Mouse (Mus musculus): Measurements from ENCODE around the gene Olfr313. TPM values are rescaled to one million over a fixed set of nuclear protein-coding genes. Genes with fewer than 3 reads are reported as not detected.

Olfr313 gene
- polyA plus RNA-seq (2014; fragmentation: Illumina TruSeq; extraction: RNeasy Lipid Tissue Mini Kit (QIAGEN cat#74804); ENCODE audit: low read depth, low replicate concordance) = not detected

DNA sequence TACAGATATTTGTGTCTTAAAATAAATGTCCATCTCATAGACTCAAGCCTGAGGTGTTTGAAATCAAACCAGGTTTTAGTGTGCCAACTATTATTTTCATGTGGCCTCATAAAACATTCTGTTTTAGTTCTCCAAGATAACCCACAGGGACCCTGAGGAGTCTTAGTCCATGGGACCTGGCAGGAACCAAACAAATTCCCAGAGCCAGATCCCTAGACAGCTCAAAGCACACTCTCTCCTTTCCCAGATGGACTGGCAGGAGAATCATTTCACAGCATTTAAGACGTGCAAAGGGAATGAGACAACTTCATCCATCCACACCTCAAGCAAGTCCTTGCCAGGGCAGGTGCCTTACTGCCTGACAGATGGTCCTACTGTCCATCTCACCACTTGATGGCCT is at the start of gene Olfr313:
Olfr313 (plus strand) TSS at position 301 of the 400 bp plus-strand sequence.

GRCm38 (mm10) chr11:58772888-58773287 is 41.9 kb upstream of the Olfr313 start, which contains the start of gene Olfr315:
Olfr315 (plus strand) TSS chr11:58773188.

GRCm38 (mm10) chr11:58782480-58783089 is 32.2 kb upstream of the Olfr313 start, which contains the start of gene Olfr314:
Olfr314 (plus strand) TSS chr11:58782952.

DNA sequence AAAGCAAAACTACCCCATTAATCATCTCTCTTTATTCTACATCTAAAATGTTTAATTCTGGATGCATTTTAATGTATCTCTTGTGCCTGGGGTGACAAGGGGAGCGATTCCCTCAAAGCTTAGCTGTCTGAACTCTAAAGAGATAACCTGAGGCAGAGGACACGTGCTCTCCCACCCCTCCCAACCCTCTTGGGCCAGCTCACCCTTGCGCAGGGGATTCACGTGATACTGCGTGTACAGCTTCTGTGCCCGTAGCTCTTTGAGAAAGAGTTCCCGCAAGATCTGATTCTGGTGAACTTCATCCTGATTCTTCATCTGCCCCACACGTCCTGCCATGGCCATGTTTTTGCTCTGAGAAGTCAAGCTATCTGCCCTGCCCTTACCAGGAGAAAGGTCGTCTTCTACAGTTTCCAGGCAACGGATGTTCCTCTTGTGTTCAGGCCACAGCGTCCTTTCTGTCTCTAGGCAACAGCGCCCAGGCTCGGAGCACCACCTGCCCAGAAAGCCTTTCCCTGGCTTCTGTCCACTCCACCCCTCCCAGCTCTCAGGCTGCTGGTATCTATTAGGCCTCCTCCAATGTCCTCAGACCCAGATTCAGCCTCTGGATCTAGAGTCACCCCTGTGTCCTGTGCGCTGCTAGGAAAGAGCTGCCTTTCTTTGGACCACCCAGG is 13.1 kb upstream of the Olfr313 start, which contains the start of gene Fam183b:
Fam183b (minus strand) TSS at position 403 of the 671 bp plus-strand sequence.

DNA sequence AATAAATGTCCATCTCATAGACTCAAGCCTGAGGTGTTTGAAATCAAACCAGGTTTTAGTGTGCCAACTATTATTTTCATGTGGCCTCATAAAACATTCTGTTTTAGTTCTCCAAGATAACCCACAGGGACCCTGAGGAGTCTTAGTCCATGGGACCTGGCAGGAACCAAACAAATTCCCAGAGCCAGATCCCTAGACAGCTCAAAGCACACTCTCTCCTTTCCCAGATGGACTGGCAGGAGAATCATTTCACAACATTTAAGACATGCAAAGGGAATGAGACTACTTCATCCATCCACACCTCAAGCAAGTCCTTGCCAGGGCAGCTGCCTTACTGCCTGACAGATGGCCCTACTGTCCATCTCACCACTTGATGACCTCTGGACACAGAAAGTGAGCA is 14.1 kb downstream of the Olfr313 start, which contains the start of gene Olfr312:
Olfr312 (plus strand) TSS at position 301 of the 400 bp plus-strand sequence.

GRCm38 (mm10) chr11:58838951-58839350 is 24.2 kb downstream of the Olfr313 start, which contains the start of gene Olfr311:
Olfr311 (plus strand) TSS chr11:58839251.

GRCm38 (mm10) chr11:58846919-58847461 is 32.2 kb downstream of the Olfr313 start, which contains the start of gene Gm12258:
Gm12258 (plus strand) TSS chr11:58847158.

GRCm38 (mm10) chr11:58867039-58867953 is 52.5 kb downstream of the Olfr313 start, which contains the start of gene 2810021J22Rik:
2810021J22Rik (plus strand) TSS chr11:58867216.

Other genes with a start within 250 kb of the Olfr313 start
- gene Olfr224, start 244.4 kb upstream of the Olfr313 start, polyA plus RNA-seq (2014; fragmentation: Illumina TruSeq; extraction: RNeasy Lipid Tissue Mini Kit (QIAGEN cat#74804); ENCODE audit: low read depth, low replicate concordance) = not detected
- gene Olfr325, start 237.3 kb upstream of the Olfr313 start, polyA plus RNA-seq (2014; fragmentation: Illumina TruSeq; extraction: RNeasy Lipid Tissue Mini Kit (QIAGEN cat#74804); ENCODE audit: low read depth, low replicate concordance) = not detected
- not detected for gene Olfr324, start 219.9 kb upstream of the Olfr313 start, polyA plus RNA-seq (2014; fragmentation: Illumina TruSeq; extraction: RNeasy Lipid Tissue Mini Kit (QIAGEN cat#74804); ENCODE audit: low read depth, low replicate concordance)
- not detected for gene 2210407C18Rik, start 198.9 kb upstream of the Olfr313 start, polyA plus RNA-seq (2014; fragmentation: Illumina TruSeq; extraction: RNeasy Lipid Tissue Mini Kit (QIAGEN cat#74804); ENCODE audit: low read depth, low replicate concordance)
- gene Olfr323, start 184.5 kb upstream of the Olfr313 start, polyA plus RNA-seq (2014; fragmentation: Illumina TruSeq; extraction: RNeasy Lipid Tissue Mini Kit (QIAGEN cat#74804); ENCODE audit: low read depth, low replicate concordance) = not detected
- not detected for gene Trim58, start 174.5 kb upstream of the Olfr313 start, polyA plus RNA-seq (2014; fragmentation: Illumina TruSeq; extraction: RNeasy Lipid Tissue Mini Kit (QIAGEN cat#74804); ENCODE audit: low read depth, low replicate concordance)
- not detected for gene Olfr322, start 156.2 kb upstream of the Olfr313 start, polyA plus RNA-seq (2014; fragmentation: Illumina TruSeq; extraction: RNeasy Lipid Tissue Mini Kit (QIAGEN cat#74804); ENCODE audit: low read depth, low replicate concordance)
- not detected for gene Olfr320, start 133.9 kb upstream of the Olfr313 start, polyA plus RNA-seq (2014; fragmentation: Illumina TruSeq; extraction: RNeasy Lipid Tissue Mini Kit (QIAGEN cat#74804); ENCODE audit: low read depth, low replicate concordance)
- gene Olfr319, start 115.8 kb upstream of the Olfr313 start, polyA plus RNA-seq (2014; fragmentation: Illumina TruSeq; extraction: RNeasy Lipid Tissue Mini Kit (QIAGEN cat#74804); ENCODE audit: low read depth, low replicate concordance) = not detected
- not detected for gene Olfr318, start 91.0 kb upstream of the Olfr313 start, polyA plus RNA-seq (2014; fragmentation: Illumina TruSeq; extraction: RNeasy Lipid Tissue Mini Kit (QIAGEN cat#74804); ENCODE audit: low read depth, low replicate concordance)
- not detected for gene Olfr317, start 75.8 kb upstream of the Olfr313 start, polyA plus RNA-seq (2014; fragmentation: Illumina TruSeq; extraction: RNeasy Lipid Tissue Mini Kit (QIAGEN cat#74804); ENCODE audit: low read depth, low replicate concordance)
- gene Olfr316, start 62.3 kb upstream of the Olfr313 start, polyA plus RNA-seq (2014; fragmentation: Illumina TruSeq; extraction: RNeasy Lipid Tissue Mini Kit (QIAGEN cat#74804); ENCODE audit: low read depth, low replicate concordance) = not detected
- gene Olfr315, start 41.8 kb upstream of the Olfr313 start, polyA plus RNA-seq (2014; fragmentation: Illumina TruSeq; extraction: RNeasy Lipid Tissue Mini Kit (QIAGEN cat#74804); ENCODE audit: low read depth, low replicate concordance) = not detected
- gene Olfr314, start 32.0 kb upstream of the Olfr313 start, polyA plus RNA-seq (2014; fragmentation: Illumina TruSeq; extraction: RNeasy Lipid Tissue Mini Kit (QIAGEN cat#74804); ENCODE audit: low read depth, low replicate concordance) = not detected
- 4.1 TPM for gene Fam183b, start 13.0 kb upstream of the Olfr313 start, polyA plus RNA-seq (2014; fragmentation: Illumina TruSeq; extraction: RNeasy Lipid Tissue Mini Kit (QIAGEN cat#74804); ENCODE audit: low read depth, low replicate concordance)
- not detected for gene Olfr312, start 14.2 kb downstream of the Olfr313 start, polyA plus RNA-seq (2014; fragmentation: Illumina TruSeq; extraction: RNeasy Lipid Tissue Mini Kit (QIAGEN cat#74804); ENCODE audit: low read depth, low replicate concordance)
- not detected for gene Olfr311, start 24.3 kb downstream of the Olfr313 start, polyA plus RNA-seq (2014; fragmentation: Illumina TruSeq; extraction: RNeasy Lipid Tissue Mini Kit (QIAGEN cat#74804); ENCODE audit: low read depth, low replicate concordance)
- 5.5 TPM for gene Gm12258, start 32.2 kb downstream of the Olfr313 start, polyA plus RNA-seq (2014; fragmentation: Illumina TruSeq; extraction: RNeasy Lipid Tissue Mini Kit (QIAGEN cat#74804); ENCODE audit: low read depth, low replicate concordance)
- 6.7 TPM for gene 2810021J22Rik, start 52.2 kb downstream of the Olfr313 start, polyA plus RNA-seq (2014; fragmentation: Illumina TruSeq; extraction: RNeasy Lipid Tissue Mini Kit (QIAGEN cat#74804); ENCODE audit: low read depth, low replicate concordance)
- gene Zfp39, start 89.2 kb downstream of the Olfr313 start, polyA plus RNA-seq (2014; fragmentation: Illumina TruSeq; extraction: RNeasy Lipid Tissue Mini Kit (QIAGEN cat#74804); ENCODE audit: low read depth, low replicate concordance) = 5.9 TPM
- gene Btnl10, start 102.9 kb downstream of the Olfr313 start, polyA plus RNA-seq (2014; fragmentation: Illumina TruSeq; extraction: RNeasy Lipid Tissue Mini Kit (QIAGEN cat#74804); ENCODE audit: low read depth, low replicate concordance) = not detected
- gene Rnf187, start 123.9 kb downstream of the Olfr313 start, polyA plus RNA-seq (2014; fragmentation: Illumina TruSeq; extraction: RNeasy Lipid Tissue Mini Kit (QIAGEN cat#74804); ENCODE audit: low read depth, low replicate concordance) = 13.2 TPM
- not detected for gene Hist3h2ba, start 133.9 kb downstream of the Olfr313 start, polyA plus RNA-seq (2014; fragmentation: Illumina TruSeq; extraction: RNeasy Lipid Tissue Mini Kit (QIAGEN cat#74804); ENCODE audit: low read depth, low replicate concordance)
- 13.1 TPM for gene Hist3h2a, start 139.7 kb downstream of the Olfr313 start, polyA plus RNA-seq (2014; fragmentation: Illumina TruSeq; extraction: RNeasy Lipid Tissue Mini Kit (QIAGEN cat#74804); ENCODE audit: low read depth, low replicate concordance)
- not detected for gene Trim17, start 139.7 kb downstream of the Olfr313 start, polyA plus RNA-seq (2014; fragmentation: Illumina TruSeq; extraction: RNeasy Lipid Tissue Mini Kit (QIAGEN cat#74804); ENCODE audit: low read depth, low replicate concordance)
- 1.3 TPM for gene Trim11, start 163.1 kb downstream of the Olfr313 start, polyA plus RNA-seq (2014; fragmentation: Illumina TruSeq; extraction: RNeasy Lipid Tissue Mini Kit (QIAGEN cat#74804); ENCODE audit: low read depth, low replicate concordance)